Mouse (Mus musculus) splenic B cell, adult 2 months (primary cell): ENCODE data around the gene Ntm.

Experiments used
- DNase-seq: peaks from one replicate; pipeline ENCODE4 v3.0.0-alpha.2; 2011; ENCODE audit warnings: low read depth, low spot score
- H3K27me3 ChIP-seq: 2 replicates; pipeline ENCODE4 v1.6.1; 2012; ENCODE audit warnings: mild to moderate bottlenecking, low read length, moderate library complexity, mixed read lengths; ENCODE audit not compliant: control insufficient read depth, poor library complexity, insufficient read depth, severe bottlenecking
- H3K36me3 ChIP-seq: 2 replicates; pipeline ENCODE4 v1.6.1; 2012; ENCODE audit warnings: mild to moderate bottlenecking, low read length, moderate library complexity, mixed read lengths; ENCODE audit not compliant: control insufficient read depth, poor library complexity, insufficient read depth, severe bottlenecking

Ntm gene

GRCm38 (mm10) chr9:29124455-29124854, 838.5 kb downstream of the Ntm start:
- H3K27me3 ChIP-seq = no peaks in the 10 kb centered on the region; the same call in 1 of the 2 replicates
- DNase-seq = no peak
- H3K36me3 ChIP-seq = no peaks in the 10 kb centered on the region

GRCm38 (mm10) chr9:29123828-29124227, 839.1 kb downstream of the Ntm start:
- DNase-seq = no peak
- Histone ChIP-seq H3K36me3 (no peaks in the 10 kb centered on the region), H3K27me3 (no peaks in the 10 kb centered on the region; the same call in 1 of the 2 replicates)

- H3K27me3 ChIP-seq = no peaks in the 10 kb centered on the region
- H3K36me3 ChIP-seq = no peaks in the 10 kb centered on the region
- DNase-seq = no peak
Measured at GRCm38 (mm10) chr9:29117561-29118112, 845.3 kb downstream of the Ntm start.

GRCm38 (mm10) chr9:29115337-29115736, 847.6 kb downstream of the Ntm start:
- no peaks in the 10 kb centered on the region for H3K27me3 ChIP-seq
- H3K36me3 ChIP-seq = no peaks in the 10 kb centered on the region
- no peak for DNase-seq

GRCm38 (mm10) chr9:29106771-29107170, 856.2 kb downstream of the Ntm start:
- H3K27me3 ChIP-seq = no peaks in the 10 kb centered on the region
- no peak for DNase-seq
- no peaks in the 10 kb centered on the region for H3K36me3 ChIP-seq

- Histone ChIP-seq H3K36me3 (no peaks in the 10 kb centered on the region), H3K27me3 (no peaks in the 10 kb centered on the region)
- no peak for DNase-seq
Measured at GRCm38 (mm10) chr9:29104442-29104841, 858.5 kb downstream of the Ntm start.

- no peak for DNase-seq
- H3K36me3 ChIP-seq = no peaks in the 10 kb centered on the region
- H3K27me3 ChIP-seq = no peaks in the 10 kb centered on the region
Measured at GRCm38 (mm10) chr9:29103993-29104392, 858.9 kb downstream of the Ntm start.

- no peaks in the 10 kb centered on the region for H3K27me3 ChIP-seq
- no peak for DNase-seq
- H3K36me3 ChIP-seq = no peaks in the 10 kb centered on the region
Measured at GRCm38 (mm10) chr9:29100624-29101023, 862.3 kb downstream of the Ntm start.

GRCm38 (mm10) chr9:29092443-29092842, 870.5 kb downstream of the Ntm start:
- no peaks in the 10 kb centered on the region for H3K27me3 ChIP-seq
- DNase-seq = no peak
- H3K36me3 ChIP-seq = no peaks in the 10 kb centered on the region

- H3K36me3 ChIP-seq = no peaks in the 10 kb centered on the region
- no peaks in the 10 kb centered on the region; the same call in 1 of the 2 replicates for H3K27me3 ChIP-seq
- no peak for DNase-seq
Measured at GRCm38 (mm10) chr9:29088657-29089056, 874.3 kb downstream of the Ntm start.

- no peak for DNase-seq
- H3K36me3 ChIP-seq = no peaks in the 10 kb centered on the region
- no peaks in the 10 kb centered on the region; the same call in 1 of the 2 replicates for H3K27me3 ChIP-seq
Measured at GRCm38 (mm10) chr9:29087656-29088055, 875.3 kb downstream of the Ntm start.

- DNase-seq = no peak
- no peaks in the 10 kb centered on the region; the same call in 1 of the 2 replicates for H3K27me3 ChIP-seq
- no peaks in the 10 kb centered on the region for H3K36me3 ChIP-seq
Measured at GRCm38 (mm10) chr9:29087171-29087570, 875.8 kb downstream of the Ntm start.

- no peak for DNase-seq
- H3K36me3 ChIP-seq = no peaks in the 10 kb centered on the region
Measured at GRCm38 (mm10) chr9:29075924-29076577, 886.9 kb downstream of the Ntm start.

GRCm38 (mm10) chr9:29075243-29075642, 887.7 kb downstream of the Ntm start:
- H3K27me3 ChIP-seq = no peaks in the 10 kb centered on the region
- H3K36me3 ChIP-seq = no peaks in the 10 kb centered on the region
- no peak for DNase-seq

More at GRCm38 (mm10) chr9:29075924-29076577, 886.9 kb downstream of the Ntm start:
- no peaks in the 10 kb centered on the region for H3K27me3 ChIP-seq

- no peak for DNase-seq
- Histone ChIP-seq H3K27me3 (no peaks in the 10 kb centered on the region), H3K36me3 (no peaks in the 10 kb centered on the region)
Measured at GRCm38 (mm10) chr9:29074494-29074893, 888.4 kb downstream of the Ntm start.

- DNase-seq = no peak
- H3K36me3 ChIP-seq = no peaks in the 10 kb centered on the region
- H3K27me3 ChIP-seq = no peaks in the 10 kb centered on the region
Measured at GRCm38 (mm10) chr9:29071997-29072396, 890.9 kb downstream of the Ntm start.
